Mouse (Mus musculus) limb, embryonic 11.5 days (tissue): Measurements from ENCODE around the gene Ndufv1. TPM values are rescaled to one million over a fixed set of nuclear protein-coding genes. Genes with fewer than 3 reads are reported as not detected.

Experiments used
- ATAC-seq: fragments of 200-750 bp; cut with Nextera tagmentation; 2 replicates; pipeline ENCODE4 v1.8.0; 2017; ENCODE audit warnings: low read depth; ENCODE audit not compliant: insufficient number of reproducible peaks, low FRiP score, low TSS enrichment
- DNase-seq: peaks from one replicate; pipeline ENCODE4 v3.0.0-alpha.2; 2015; ENCODE audit warnings: low spot score
- H3K27ac ChIP-seq: fragments of 300-500 bp; sonication (generic); replicated peaks from 2 replicates; pipeline ENCODE4 v1.5.1; 2014; ENCODE audit warnings: low read depth, mild to moderate bottlenecking, low read length
- H3K27me3 ChIP-seq: fragments of 300-500 bp; sonication (generic); 2 replicates; pipeline ENCODE4 v1.6.1; 2014; ENCODE audit warnings: mild to moderate bottlenecking, low read length, mixed read lengths; ENCODE audit not compliant: control insufficient read depth, insufficient read depth
- H3K36me3 ChIP-seq: fragments of 300-500 bp; sonication (generic); 2 replicates; pipeline ENCODE4 v1.6.1; 2014; ENCODE audit warnings: mild to moderate bottlenecking, low read length, moderate library complexity, mixed read lengths; ENCODE audit not compliant: control insufficient read depth, insufficient read depth
- H3K4me1 ChIP-seq: fragments of 300-500 bp; sonication (generic); 2 replicates; pipeline ENCODE4 v1.6.1; 2014; ENCODE audit warnings: low read length, mixed read lengths; ENCODE audit not compliant: control insufficient read depth, insufficient read depth
- H3K4me2 ChIP-seq: fragments of 300-500 bp; sonication (generic); 2 replicates; pipeline ENCODE4 v1.6.1; 2014; ENCODE audit warnings: low read depth, mild to moderate bottlenecking, moderate library complexity; ENCODE audit not compliant: severe bottlenecking
- H3K4me3 ChIP-seq: fragments of 300-500 bp; sonication (generic); 2 replicates; pipeline ENCODE4 v1.5.1; 2014; ENCODE audit warnings: low read depth, low read length
- H3K9ac ChIP-seq: fragments of 300-500 bp; sonication (generic); 2 replicates; pipeline ENCODE4 v1.6.1; 2014; ENCODE audit warnings: mild to moderate bottlenecking, low read length
- H3K9me3 ChIP-seq: fragments of 300-500 bp; sonication (generic); 2 replicates; pipeline ENCODE4 v1.6.1; 2016; ENCODE audit warnings: low read length; ENCODE audit not compliant: control insufficient read depth
- WGBS: fragments of 180-500 bp; shearing (Covaris S2); extraction: QIAGEN DNeasy Blood & Tissue Kit; methylation state at CpG from one replicate; pipeline ENCODE4 v1.1.7; 2014; 5-methylcytosine and 5-hydroxymethylcytosine counted together
- polyA plus RNA-seq: library from polyadenylated mRNA; unstranded; fragments of >200 nt; fragmentation: Nextera tagmentation; extraction: Ambion mirVana; gene quantifications from 2 replicates; pipeline ENCODE4 v1.2.1, GENCODE M21; 2014

The Ndufv1 gene
- polyA plus RNA-seq, 1 experiment from 2014 or later, result 208 TPM

DNA sequence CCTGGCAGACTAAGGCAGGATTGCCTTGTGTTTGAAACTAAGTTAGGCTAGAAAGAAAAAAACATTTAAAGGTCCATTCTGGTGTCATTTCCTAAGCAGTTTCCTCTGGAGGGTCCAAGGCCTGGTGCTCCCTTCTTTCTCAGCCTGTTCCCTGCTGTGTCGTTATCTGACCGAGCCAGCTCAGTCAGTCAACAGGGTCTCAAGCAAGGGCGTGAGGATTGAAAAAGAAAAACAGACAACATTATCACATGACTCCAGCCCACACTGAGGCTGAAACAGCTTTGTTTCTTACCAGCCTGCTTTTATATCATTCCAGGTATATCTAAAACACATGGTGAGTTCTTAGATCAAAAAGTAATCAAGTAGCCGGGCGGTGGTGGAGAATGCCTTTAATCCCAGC is 3.0 kb upstream of the Ndufv1 start:
- 59% methylated on average over 5 of the region's 5 CpGs for WGBS
- no peak overlapping the region for H3K27ac ChIP-seq

GRCm38 (mm10) chr19:4014802-4015201 is 2.2 kb upstream of the Ndufv1 start:
- no peak for DNase-seq
- no peak for ATAC-seq
- Histone ChIP-seq H3K4me3 (no peak overlapping the region), H3K9me3 (no peaks in the 10 kb centered on the region), H3K27ac (no peak overlapping the region), H3K36me3 (no peaks in the 10 kb centered on the region), H3K4me2 (no peak overlapping the region), H3K4me1 (0 out of 2 replicates have a peak, but pooled peaks cover 3% of the 10 kb centered on the region), H3K27me3 (no peaks in the 10 kb centered on the region), H3K9ac (no peak overlapping the region)

More for the DNA sequence above, 3.0 kb upstream of the Ndufv1 start:
- Histone ChIP-seq H3K36me3 (no peaks in the 10 kb centered on the region), H3K9me3 (no peaks in the 10 kb centered on the region), H3K4me3 (no peak overlapping the region), H3K4me1 (0 out of 2 replicates have a peak, but pooled peaks cover 3% of the 10 kb centered on the region), H3K4me2 (no peak overlapping the region), H3K9ac (no peak overlapping the region; the same call in 1 of the 2 replicates), H3K27me3 (no peaks in the 10 kb centered on the region)
- ATAC-seq (no peak), DNase-seq (no peak)

DNA sequence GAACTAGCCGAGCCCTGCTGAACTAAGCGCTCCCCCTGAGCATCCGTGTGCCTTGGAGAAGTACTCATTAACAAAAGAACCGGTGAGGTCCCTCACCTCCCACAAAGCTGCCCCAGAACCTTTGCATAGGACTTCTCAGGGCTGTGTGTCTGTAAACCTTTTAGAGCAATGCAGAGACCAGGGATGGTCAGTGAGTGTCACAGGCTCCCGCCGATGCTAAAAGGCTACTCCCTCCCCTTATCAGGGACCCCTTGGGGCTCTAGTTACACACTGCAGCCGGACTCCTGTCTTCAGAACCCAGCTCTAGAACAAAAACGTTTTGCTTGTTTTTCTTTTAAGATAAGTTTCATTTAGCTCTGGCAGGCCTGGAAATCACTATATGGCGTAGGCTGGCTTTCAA is 460 bp upstream of the Ndufv1 start:
- Histone ChIP-seq H3K4me1 (0 out of 2 replicates have a peak, but pooled peaks cover 3% of the 10 kb centered on the region), H3K9me3 (no peaks in the 10 kb centered on the region), H3K27me3 (no peaks in the 10 kb centered on the region), H3K4me2 (peak overlapping the region; percentile 44), H3K9ac (peak overlapping the region; percentile 65), H3K36me3 (peaks cover 6% of the 10 kb centered on the region; the same call in 1 of the 2 replicates), H3K27ac (no peak overlapping the region), H3K4me3 (peak overlapping the region; percentile 67)
- DNase-seq (no peak), ATAC-seq (peak; percentile 38; the same call in 1 of the 2 replicates)
- WGBS, result 24% methylated on average over 9 of the region's 9 CpGs

DNA sequence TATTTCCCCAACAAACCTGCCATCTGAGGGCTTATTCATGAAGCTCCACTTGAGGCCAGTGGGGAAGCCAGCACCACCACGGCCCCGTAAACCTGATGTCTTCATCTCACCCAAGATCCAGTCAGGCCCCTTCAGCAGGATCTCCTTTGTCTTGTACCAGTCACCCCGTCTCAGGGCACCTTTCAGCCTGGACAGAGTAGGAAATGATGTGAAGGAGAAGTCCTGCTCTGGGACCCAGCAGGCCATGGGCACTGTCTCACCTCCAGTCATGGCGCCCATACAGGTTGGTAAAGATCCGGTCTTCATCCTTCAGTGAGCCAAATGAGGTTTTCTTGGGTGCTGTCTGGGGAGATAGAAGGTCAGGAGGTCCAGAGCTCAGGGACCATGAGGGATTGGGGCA is 1.5 kb downstream of the Ndufv1 start:
- 94% methylated on average over 5 of the region's 5 CpGs for WGBS
- H3K4me2 ChIP-seq, result no peak overlapping the region
- no peak overlapping the region for H3K9ac ChIP-seq
- H3K9me3 ChIP-seq, result no peaks in the 10 kb centered on the region
- no peak overlapping the region for H3K4me3 ChIP-seq
- H3K4me1 ChIP-seq, result 0 out of 2 replicates have a peak, but pooled peaks cover 3% of the 10 kb centered on the region
- DNase-seq, result no peak
- H3K27ac ChIP-seq, result no peak overlapping the region
- ATAC-seq, result no peak
- H3K27me3 ChIP-seq, result no peaks in the 10 kb centered on the region
- peaks cover 19% of the 10 kb centered on the region for H3K36me3 ChIP-seq

DNA sequence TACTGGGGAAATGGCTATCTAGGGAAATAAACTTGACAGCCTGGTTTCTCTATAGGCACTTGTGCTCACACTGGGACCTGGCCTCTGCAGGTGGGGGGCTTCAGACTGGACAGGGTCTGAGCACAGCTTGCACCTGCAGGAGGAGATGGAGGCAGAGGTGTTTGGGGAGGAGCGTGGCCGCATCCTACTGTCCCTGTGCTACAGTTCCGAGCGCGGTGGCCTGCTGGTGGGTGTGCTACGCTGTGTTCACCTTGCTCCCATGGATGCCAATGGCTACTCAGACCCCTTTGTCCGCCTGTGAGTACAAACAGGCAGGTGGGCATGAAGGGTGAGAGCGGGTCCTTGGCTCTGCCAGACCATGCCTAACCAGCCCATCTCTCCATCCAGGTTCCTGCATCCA is 6.6 kb downstream of the Ndufv1 start:
- H3K9ac ChIP-seq, result no peak overlapping the region
- 94% methylated on average over 8 of the region's 8 CpGs for WGBS
- H3K27me3 ChIP-seq, result no peaks in the 10 kb centered on the region
- H3K36me3 ChIP-seq, result peaks cover 23% of the 10 kb centered on the region
- H3K4me2 ChIP-seq, result no peak overlapping the region
- H3K27ac ChIP-seq, result no peak overlapping the region
- H3K9me3 ChIP-seq, result no peaks in the 10 kb centered on the region
- no peak for ATAC-seq
- H3K4me3 ChIP-seq, result no peak overlapping the region
- peaks cover 8% of the 10 kb centered on the region for H3K4me1 ChIP-seq
- no peak for DNase-seq

- WGBS, result 89% methylated on average over 9 of the region's 9 CpGs
- no peak overlapping the region for H3K27ac ChIP-seq
- DNase-seq, result no peak
- H3K9ac ChIP-seq, result no peak overlapping the region
- peaks cover 8% of the 10 kb centered on the region for H3K4me1 ChIP-seq
- no peak overlapping the region for H3K4me3 ChIP-seq
- H3K4me2 ChIP-seq, result no peak overlapping the region
- H3K36me3 ChIP-seq, result peaks cover 23% of the 10 kb centered on the region
- no peaks in the 10 kb centered on the region for H3K27me3 ChIP-seq
- no peak for ATAC-seq
- H3K9me3 ChIP-seq, result no peaks in the 10 kb centered on the region
Measured at GRCm38 (mm10) chr19:4005091-4005490, 7.5 kb downstream of the Ndufv1 start.

DNA sequence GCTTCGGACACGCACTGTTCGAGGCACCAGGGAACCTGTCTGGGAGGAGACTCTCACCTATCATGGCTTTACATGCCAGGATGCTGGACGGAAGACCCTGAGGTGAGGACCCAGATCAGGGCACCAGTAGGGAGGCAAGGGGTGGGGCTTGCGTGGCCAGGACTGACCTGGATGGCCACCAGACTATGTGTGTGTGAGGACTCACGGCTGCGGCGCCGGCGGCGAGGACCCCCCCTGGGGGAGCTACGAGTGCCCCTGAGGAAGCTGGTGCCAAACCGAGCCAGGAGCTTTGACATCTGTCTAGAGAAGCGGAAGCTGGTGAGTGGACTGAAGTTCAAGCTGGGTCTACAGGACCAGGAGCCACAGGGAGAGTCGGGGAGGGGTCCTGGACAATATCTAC is 8.3 kb downstream of the Ndufv1 start:
- Histone ChIP-seq H3K27ac (no peak overlapping the region), H3K27me3 (no peaks in the 10 kb centered on the region), H3K4me3 (no peak overlapping the region), H3K9ac (no peak overlapping the region), H3K36me3 (peaks cover 21% of the 10 kb centered on the region), H3K4me2 (no peak overlapping the region), H3K4me1 (peaks cover 8% of the 10 kb centered on the region), H3K9me3 (no peaks in the 10 kb centered on the region)
- WGBS, result 85% methylated on average over 15 of the region's 15 CpGs
- no peak for ATAC-seq
- no peak for DNase-seq

DNA sequence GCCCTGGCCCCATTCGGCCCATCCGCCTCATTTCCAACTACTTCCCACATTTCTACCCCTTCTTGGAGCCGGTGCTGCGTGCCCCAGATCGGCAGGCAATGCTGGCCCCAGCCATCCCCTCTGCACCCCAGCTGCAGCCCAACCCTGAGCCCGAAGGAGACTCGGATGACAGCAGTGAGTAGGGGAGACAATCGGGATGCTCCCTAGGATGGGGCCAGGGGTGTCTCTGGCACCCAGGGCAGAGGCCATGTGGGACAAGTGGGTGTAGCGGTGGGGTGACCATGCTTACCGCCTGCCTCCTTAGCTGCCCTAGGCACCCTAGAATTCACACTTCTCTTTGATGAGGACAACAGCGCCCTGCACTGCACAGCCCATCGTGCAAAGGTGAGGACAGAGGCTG is 9.0 kb downstream of the Ndufv1 start:
- H3K36me3 ChIP-seq, result peaks cover 17% of the 10 kb centered on the region
- DNase-seq (no peak), ATAC-seq (no peak)
- no peaks in the 10 kb centered on the region for H3K27me3 ChIP-seq
- H3K27ac ChIP-seq, result no peak overlapping the region
- no peak overlapping the region for H3K4me2 ChIP-seq
- H3K4me1 ChIP-seq, result peaks cover 8% of the 10 kb centered on the region
- H3K4me3 ChIP-seq, result no peak overlapping the region
- 72% methylated on average over 12 of the region's 12 CpGs for WGBS
- no peak overlapping the region for H3K9ac ChIP-seq
- H3K9me3 ChIP-seq, result no peaks in the 10 kb centered on the region

DNA sequence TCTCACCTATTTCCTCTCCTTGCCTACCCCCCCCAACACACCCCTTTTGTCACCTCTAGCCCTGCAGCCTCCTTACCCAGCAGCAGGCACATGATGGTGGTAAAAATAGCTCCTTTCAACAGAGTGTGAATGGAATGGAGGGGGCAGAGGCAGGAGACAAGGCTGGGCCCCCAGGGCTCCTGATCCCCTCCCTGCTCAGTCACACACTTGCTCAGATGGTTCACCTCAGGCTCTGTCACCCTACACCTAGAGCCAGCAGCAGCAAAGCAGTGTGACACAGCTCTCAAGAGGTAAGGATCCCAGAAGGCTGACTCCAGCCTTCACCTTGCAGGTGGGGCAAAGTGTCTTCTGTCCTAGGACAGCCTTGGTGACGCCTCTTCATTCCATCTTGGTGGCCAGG is 9.5 kb downstream of the Ndufv1 start, which contains the start of gene Doc2g:
Gene Doc2g, plus strand, starts transcription at position 202 of the 400 bp plus-strand sequence.
- H3K9ac ChIP-seq, result no peak within 1 kb of the TSS
- H3K4me1 ChIP-seq, result peaks cover 8% of the 10 kb centered on the region
- no peak within 1 kb of the TSS for H3K4me2 ChIP-seq
- 74% methylated on average over 1 of the region's 1 CpGs for WGBS
- no peak within 1 kb of the TSS for H3K27ac ChIP-seq
- H3K27me3 ChIP-seq, result no peaks in the 10 kb centered on the region
- DNase-seq, result no peak
- no peak within 1 kb of the TSS for H3K4me3 ChIP-seq
- H3K9me3 ChIP-seq, result no peaks in the 10 kb centered on the region
- ATAC-seq, result no peak
- H3K36me3 ChIP-seq, result peaks cover 17% of the 10 kb centered on the region
